30 mouse cellular contexts compared by ENCODE assay signal in genomic region chr10:116156699-116157098, GRCm38 (mm10). TPM values are rescaled to one million over a fixed set of nuclear protein-coding genes. Genes with fewer than 3 reads are reported as not detected.
"Had no signal": no experiment of that assay in that cellular context is flagged by ENCODE, and none has a peak within 500 bp of the region (broad histone marks: within the 10 kb centered on the region; RNA-seq: fewer than 3 reads in every experiment).

No protein-coding gene starts in this region.

- H3K9me3 ChIP-seq: liver, embryonic 13.5 days; midbrain, embryonic 12.5 days; midbrain, embryonic 15.5 days; neural tube, embryonic 12.5 days; stomach, embryonic 15.5 days had no signal

- H3K4me2 ChIP-seq: liver, embryonic 13.5 days; midbrain, embryonic 12.5 days; midbrain, embryonic 15.5 days; neural tube, embryonic 12.5 days; neural tube, embryonic 15.5 days; stomach, embryonic 15.5 days had no signal

- H3K27ac ChIP-seq: kidney, postnatal 0 days; layer of hippocampus, adult 2 months; left cerebral cortex, adult 2 months; liver, embryonic 13.5 days; macrophage; midbrain, embryonic 12.5 days; midbrain, embryonic 15.5 days; neural tube, embryonic 12.5 days; neural tube, embryonic 15.5 days; stomach, embryonic 15.5 days had no signal

- H3K4me3 ChIP-seq: layer of hippocampus, adult 2 months; left cerebral cortex, adult 2 months; liver, embryonic 13.5 days; midbrain, embryonic 12.5 days; midbrain, embryonic 15.5 days; neural tube, embryonic 12.5 days; neural tube, embryonic 15.5 days; stomach, embryonic 15.5 days had no signal

- H3K27me3 ChIP-seq: liver, embryonic 13.5 days; midbrain, embryonic 12.5 days; midbrain, embryonic 15.5 days; neural tube, embryonic 12.5 days; neural tube, embryonic 15.5 days; stomach, embryonic 15.5 days had no signal

- H3K36me3 ChIP-seq: liver, embryonic 13.5 days; midbrain, embryonic 12.5 days; midbrain, embryonic 15.5 days; neural tube, embryonic 12.5 days; neural tube, embryonic 15.5 days; stomach, embryonic 15.5 days had no signal

- H3K9ac ChIP-seq: liver, embryonic 13.5 days; midbrain, embryonic 12.5 days; midbrain, embryonic 15.5 days; neural tube, embryonic 12.5 days; neural tube, embryonic 15.5 days; stomach, embryonic 15.5 days had no signal

- ATAC-seq: intestine, embryonic 16.5 days; midbrain, embryonic 15.5 days had no signal

- H3K4me1 ChIP-seq: liver, embryonic 13.5 days; midbrain, embryonic 12.5 days; midbrain, embryonic 15.5 days; neural tube, embryonic 12.5 days; neural tube, embryonic 15.5 days; stomach, embryonic 15.5 days had no signal

- DNase-seq: kidney, adult 18-20 months; kidney, postnatal 25 days; layer of hippocampus, adult 9-11 months; layer of hippocampus, postnatal 36 days; liver, embryonic 13.5 days; lung, adult 2 months; retina, postnatal 1 day; right cerebral cortex, postnatal 25 days; spleen, adult 18-20 months; thymus, postnatal 25 days had no signal

RNA-seq across cellular contexts. Expression of gene 4933416C03Rik, which starts 43.0 kb away (rescaled TPM):
- total RNA-seq: layer of hippocampus, adult 2 months; layer of hippocampus, postnatal 36 days; left cerebral cortex, adult 2 months; left cerebral cortex, postnatal 10 days; left cerebral cortex, postnatal 36 days; liver, adult 2 months had no signal
- polyA plus RNA-seq: intestine, embryonic 16.5 days; kidney, embryonic 14.5 days; kidney, postnatal 0 days; large intestine, adult 2 months; limb, embryonic 11.5 days; limb, embryonic 14.5 days; liver, adult 2 months; liver, embryonic 13.5 days; liver, embryonic 16.5 days; lung, adult 2 months; lung, embryonic 16.5 days; macrophage; midbrain, embryonic 12.5 days; stomach, embryonic 15.5 days; thymus, postnatal 0 days had no signal
